Mouse (Mus musculus) B cell, adult 2 months (primary cell): ENCODE measurements around the gene Akt3.

Experiments used
- DNase-seq, 2 experiments: peaks; one replicate each; pipeline ENCODE4 v3.0.0; 2022

The Akt3 gene

DNA sequence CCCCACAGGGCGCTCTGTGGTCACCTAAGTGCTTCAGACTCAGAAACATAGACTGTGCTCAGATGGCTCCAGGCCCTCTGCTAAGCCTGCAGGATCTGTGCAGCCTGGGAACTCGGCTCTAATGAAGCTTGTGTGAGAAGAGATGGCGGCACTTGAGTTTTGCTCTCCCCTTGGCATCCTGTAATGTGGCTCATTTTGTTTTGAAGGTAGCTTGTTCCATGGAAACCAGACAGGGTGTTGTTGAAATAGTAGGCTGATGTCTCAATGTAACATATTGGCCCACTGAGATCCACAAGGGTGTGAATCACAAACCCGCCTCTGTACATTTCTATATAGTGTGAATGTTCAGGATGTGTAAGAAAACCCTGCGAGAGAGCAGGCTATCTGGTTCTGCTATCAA lies 277.9 kb downstream of the Akt3 start:
- no peak for DNase-seq

DNA sequence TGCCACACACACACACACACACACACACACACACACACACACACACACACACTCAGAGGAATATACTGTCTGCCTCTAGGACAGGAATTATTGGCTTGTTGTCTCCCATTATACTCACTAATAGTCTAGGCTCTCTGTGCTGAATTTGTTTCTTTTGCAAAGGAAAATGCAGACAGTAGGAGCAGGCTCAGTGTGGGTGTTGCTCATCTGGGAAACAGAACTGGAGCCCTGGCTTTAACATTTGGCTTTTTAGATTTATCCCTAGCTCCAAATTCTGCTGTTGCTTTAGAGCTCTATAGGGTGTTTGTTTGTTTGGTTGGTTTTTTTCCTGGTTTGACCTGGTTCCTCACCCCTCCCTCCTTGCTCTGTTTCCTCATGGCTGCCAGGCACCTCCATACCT lies 278.8 kb downstream of the Akt3 start:
- DNase-seq, result no peak

DNA sequence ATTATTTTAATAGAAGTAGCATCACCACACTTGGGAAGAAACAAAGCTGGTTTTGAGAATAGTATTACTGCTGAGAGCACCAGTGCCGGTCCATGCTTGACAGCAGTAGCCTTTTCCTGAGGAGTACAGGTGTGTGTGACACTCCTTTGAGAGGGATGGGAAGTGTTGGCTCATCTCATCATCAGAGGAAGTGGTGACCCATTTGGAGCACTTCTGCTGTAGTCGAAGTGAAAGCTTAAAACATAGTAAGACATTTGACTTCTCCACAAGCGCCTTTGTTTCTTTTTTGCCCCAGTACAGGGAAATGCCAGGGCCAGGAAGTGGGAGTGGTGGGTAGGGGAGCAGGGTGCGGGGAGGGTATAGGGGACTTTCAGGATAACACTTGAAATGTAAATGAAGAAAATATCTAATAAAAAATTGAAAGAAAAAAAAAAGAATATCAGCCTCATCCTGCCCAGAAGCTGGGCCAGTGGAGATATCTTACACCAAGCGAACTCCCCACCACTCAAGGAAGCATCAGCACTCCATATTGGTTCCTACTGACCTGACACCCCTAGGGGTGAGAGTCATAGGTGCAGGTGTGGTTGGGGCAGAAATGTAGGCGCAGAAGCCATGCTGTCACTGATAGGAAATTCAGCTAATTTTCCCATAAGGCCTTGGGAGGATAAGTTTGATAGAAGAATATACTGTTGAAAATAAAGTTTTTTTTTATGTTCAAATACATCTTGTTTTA lies 284.5 kb downstream of the Akt3 start:
- DNase-seq, result no peak

DNA sequence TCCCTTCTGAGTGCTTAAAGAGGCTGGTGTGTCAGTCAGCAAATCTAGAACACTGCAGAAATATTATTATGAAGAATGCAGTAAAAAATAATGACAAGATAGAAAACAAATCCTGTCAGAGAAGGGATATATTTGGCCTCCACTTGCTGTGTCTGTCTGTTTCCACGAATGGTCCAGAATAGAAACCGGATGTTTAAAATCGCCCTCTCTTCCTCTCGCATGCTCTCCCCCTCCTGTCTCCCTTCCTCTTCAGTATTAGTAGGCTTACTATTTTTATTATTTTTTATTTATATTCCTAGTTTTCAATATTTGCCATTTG lies 286.6 kb downstream of the Akt3 start:
- DNase-seq, result no peak

DNA sequence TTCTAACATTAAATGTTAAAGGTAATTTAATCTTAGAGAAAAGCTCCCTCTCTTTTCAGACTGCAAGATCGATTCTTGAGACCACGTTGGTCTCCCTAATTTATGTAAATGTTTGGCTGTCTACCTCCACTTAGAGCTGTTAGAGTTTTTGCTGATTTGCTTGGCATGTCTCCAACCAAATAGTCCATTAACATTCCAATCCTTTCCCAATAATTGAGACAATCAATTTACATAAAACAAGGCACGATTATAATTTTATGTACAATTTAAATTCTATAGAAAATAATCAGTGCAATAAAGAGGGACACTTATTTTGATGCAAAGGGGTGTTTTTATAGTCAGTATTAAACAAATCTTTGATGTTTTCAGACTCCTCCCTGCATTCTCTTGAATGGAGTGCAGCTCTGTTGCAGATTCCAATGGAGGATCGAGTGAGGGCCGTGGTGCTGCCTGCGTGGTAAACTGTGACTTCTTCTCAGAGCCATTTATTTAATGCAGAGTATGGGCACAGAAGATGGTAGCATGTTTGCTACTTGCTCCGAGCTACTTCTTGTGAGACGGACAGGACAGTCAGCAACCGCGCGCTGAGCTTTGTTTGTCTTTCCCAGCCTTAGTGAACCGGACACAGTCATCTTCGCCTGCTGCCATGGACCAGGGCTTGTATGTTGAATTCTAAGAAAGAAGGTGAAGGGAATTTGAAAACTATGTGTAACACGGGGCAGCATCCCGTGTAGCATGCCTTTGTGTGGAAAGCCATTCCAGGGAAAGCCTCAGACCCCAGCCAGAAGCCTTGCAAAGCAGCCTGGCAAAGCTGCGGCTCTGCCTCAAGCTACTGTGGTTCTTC lies 287.1 kb downstream of the Akt3 start:
- DNase-seq, result no peak
